Mouse (Mus musculus) testis, adult 2 months (tissue): Measurements from ENCODE around the gene Ttc9b.

Experiments used
- CTCF ChIP-seq: fragments of 200-500 bp; IDR thresholded peaks from 2 replicates; pipeline ENCODE4 v1.5.1; 2012; ENCODE audit warnings: low read depth, mild to moderate bottlenecking, inconsistent platforms, low read length, moderate library complexity; ENCODE audit not compliant: control insufficient read depth, insufficient read depth, insufficient replicate concordance
- POLR2A ChIP-seq: fragments of 200-500 bp; IDR thresholded peaks from 2 replicates; pipeline ENCODE4 v1.6.1; 2012; ENCODE audit warnings: low read depth, mild to moderate bottlenecking, inconsistent platforms, low read length, moderate library complexity; ENCODE audit not compliant: control insufficient read depth

- TF ChIP-seq CTCF (peak; percentile 71; the same call in 1 of the 2 replicates), POLR2A (no peak)
Measured at GRCm38 (mm10) chr7:27691076-27691475, 37.4 kb downstream of the Ttc9b start.
